Mouse (Mus musculus) NIH3T3 (cell line): ENCODE results near the gene Gzmm.

Experiments used
- DNase-seq: peaks from one replicate; pipeline ENCODE4 v3.0.0-alpha.2; 2012; ENCODE audit warnings: low read depth

Gene Gzmm

GRCm38 (mm10) chr10:79701443-79702129 lies 12.8 kb downstream of the Gzmm start:
- peak; percentile 61 for DNase-seq

- DNase-seq, result peak; percentile 58
Observed at GRCm38 (mm10) chr10:79702970-79703369, 14.2 kb downstream of the Gzmm start.

GRCm38 (mm10) chr10:79703541-79703940 lies 14.7 kb downstream of the Gzmm start:
- DNase-seq, result no peak

GRCm38 (mm10) chr10:79704065-79704969 lies 15.5 kb downstream of the Gzmm start, which contains the start of gene Bsg:
Gene Bsg, plus strand, starts transcription at chr10:79704491.
- peak; percentile 100 for DNase-seq

- no peak for DNase-seq
Observed at GRCm38 (mm10) chr10:79704970-79705360, 16.1 kb downstream of the Gzmm start.

GRCm38 (mm10) chr10:79705951-79706350 lies 17.1 kb downstream of the Gzmm start:
- no peak for DNase-seq

GRCm38 (mm10) chr10:79706406-79707094 lies 17.7 kb downstream of the Gzmm start:
- no peak for DNase-seq

- no peak for DNase-seq
Observed at GRCm38 (mm10) chr10:79707162-79707561, 18.3 kb downstream of the Gzmm start.

- no peak for DNase-seq
Observed at GRCm38 (mm10) chr10:79707759-79708158, 18.9 kb downstream of the Gzmm start.

- no peak for DNase-seq
Observed at GRCm38 (mm10) chr10:79708668-79709067, 19.8 kb downstream of the Gzmm start.

GRCm38 (mm10) chr10:79709307-79709706 lies 20.5 kb downstream of the Gzmm start:
- DNase-seq, result no peak

- peak; percentile 48 for DNase-seq
Observed at GRCm38 (mm10) chr10:79712029-79712428, 23.2 kb downstream of the Gzmm start.

- DNase-seq, result peak; percentile 87
Observed at GRCm38 (mm10) chr10:79712499-79713126, 23.8 kb downstream of the Gzmm start.

GRCm38 (mm10) chr10:79713163-79713562 lies 24.3 kb downstream of the Gzmm start:
- DNase-seq, result no peak

- no peak for DNase-seq
Observed at GRCm38 (mm10) chr10:79714996-79715395, 26.2 kb downstream of the Gzmm start.

GRCm38 (mm10) chr10:79716254-79716987 lies 27.6 kb downstream of the Gzmm start, which contains the start of gene Hcn2:
Gene Hcn2, plus strand, starts transcription at chr10:79716634.
- DNase-seq, result no peak

- no peak for DNase-seq
Observed at GRCm38 (mm10) chr10:79716988-79717355, 28.2 kb downstream of the Gzmm start.

GRCm38 (mm10) chr10:79717640-79718357 lies 29.0 kb downstream of the Gzmm start:
- peak; percentile 89 for DNase-seq

- no peak for DNase-seq
Observed at GRCm38 (mm10) chr10:79721089-79721488, 32.3 kb downstream of the Gzmm start.

- DNase-seq, result no peak
Observed at GRCm38 (mm10) chr10:79723047-79723446, 34.2 kb downstream of the Gzmm start.

- no peak for DNase-seq
Observed at GRCm38 (mm10) chr10:79723692-79724091, 34.9 kb downstream of the Gzmm start.
